Comparison of ENCODE assay signal across 19 mouse cellular contexts in genomic region chr6:143868790-143869189, GRCm38 (mm10).
A peak's percentile ranks its signal among the peaks of the same experiment; 100 is the strongest.
DNase-seq lines count a peak whose midpoint lies in the region; ATAC-seq and TF ChIP-seq lines count a peak whose summit lies in the region.
"Had no signal": no experiment of that assay in that cellular context is flagged by ENCODE, and none has a peak within 500 bp of the region (broad histone marks: within the 10 kb centered on the region; RNA-seq: fewer than 3 reads in every experiment).

No protein-coding gene starts in this region.

- no peaks in the 10 kb centered on the region for H3K36me3 ChIP-seq in thymus, adult 2 months (ENCODE audit: control insufficient read depth, insufficient read depth, low read length)
- no peaks in the 10 kb centered on the region for H3K36me3 ChIP-seq in liver, embryonic 16.5 days (ENCODE audit: control insufficient read depth, insufficient read depth)
- H3K36me3 ChIP-seq: midbrain, embryonic 12.5 days had no signal

- no peaks in the 10 kb centered on the region for H3K9me3 ChIP-seq in liver, embryonic 16.5 days (replicated peaks; ENCODE audit: control insufficient read depth, low read length)
- H3K9me3 ChIP-seq: forebrain, embryonic 10.5 days; midbrain, embryonic 12.5 days had no signal

- H3K27me3 ChIP-seq in thymus, adult 2 months (ENCODE audit: control insufficient read depth, insufficient read depth, low read length), result no peaks in the 10 kb centered on the region
- H3K27me3 ChIP-seq in liver, embryonic 16.5 days (ENCODE audit: control insufficient read depth, insufficient read depth, low read depth, low read length), result no peaks in the 10 kb centered on the region
- H3K27me3 ChIP-seq: midbrain, embryonic 12.5 days; Patski had no signal

- no peak for TF ChIP-seq POLR2A in thymus, adult 2 months (IDR thresholded peaks at IDR 0.05; ENCODE audit: control insufficient read depth, extremely low read depth, insufficient read depth, low read length, poor library complexity)

- H3K27ac ChIP-seq in thymus, adult 2 months (ENCODE audit: control insufficient read depth, insufficient read depth, low read length), result peak overlapping the region; percentile 95
- no peak overlapping the region for H3K27ac ChIP-seq in liver, embryonic 16.5 days (ENCODE audit: low read length)
- H3K27ac ChIP-seq: forebrain, embryonic 10.5 days; heart, adult 2 months; macrophage; midbrain, embryonic 12.5 days had no signal

- no peak for DNase-seq in thymus, adult 2 months
- no peak for DNase-seq in thymus, postnatal 14 days
- DNase-seq in heart, adult 11 months, result no peak
- DNase-seq in layer of hippocampus, adult 8-10 months (ENCODE audit: low spot score in 2 of 2), result no peak
- DNase-seq in ovary, postnatal 14 days (ENCODE audit: low spot score), result no peak
- DNase-seq: adrenal gland, postnatal 10 days; cerebellum, adult 11 months; cerebellum, postnatal 10 days; gastrocnemius, postnatal 10 days; heart, adult 2 months; kidney, adult 11 months; right cerebral cortex, postnatal 25 days had no signal

- TF ChIP-seq CTCF in thymus, adult 2 months (IDR thresholded peaks at IDR 0.05; ENCODE audit: borderline replicate concordance, control insufficient read depth, extremely low read depth, insufficient read depth, low read length, poor library complexity), result no peak

- peaks cover 8% of the 10 kb centered on the region for H3K4me1 ChIP-seq in thymus, adult 2 months (replicated peaks; ENCODE audit: control insufficient read depth, insufficient read depth, low read length)
- peaks cover 12% of the 10 kb centered on the region for H3K4me1 ChIP-seq in liver, embryonic 16.5 days (ENCODE audit: control insufficient read depth, low read depth, low read length)

- no peak overlapping the region for H3K9ac ChIP-seq in liver, embryonic 16.5 days (ENCODE audit: low read depth, low read length)
- H3K9ac ChIP-seq: midbrain, embryonic 12.5 days had no signal

- WGBS in thymus, adult 2 months, result 86% methylated on average over 3 of the region's 3 CpGs
- WGBS in liver, embryonic 16.5 days (ENCODE audit: insufficient replicate concordance), result 29% methylated on average over 3 of the region's 3 CpGs

- H3K4me2 ChIP-seq in liver, embryonic 16.5 days (ENCODE audit: low read depth, low read length), result 0 out of 2 replicates have a peak overlapping the region, but pooled peaks have one; percentile 18
- H3K4me2 ChIP-seq: midbrain, embryonic 12.5 days had no signal

- peak; percentile 29 for ATAC-seq in inflammation-experienced regulatory T-cells, adult 6 months
- ATAC-seq in liver, embryonic 16.5 days (ENCODE audit: low read depth), result peak; percentile 82
- ATAC-seq: hindbrain, embryonic 16.5 days; Patski had no signal

- no peak overlapping the region for H3K4me3 ChIP-seq in thymus, adult 2 months (ENCODE audit: control insufficient read depth, insufficient read depth, low read length)
- H3K4me3 ChIP-seq in liver, embryonic 16.5 days (ENCODE audit: low read depth, low read length), result no peak overlapping the region
- H3K4me3 ChIP-seq: forebrain, embryonic 10.5 days; heart, adult 2 months; midbrain, embryonic 12.5 days had no signal
